In the genomic region with DNA sequence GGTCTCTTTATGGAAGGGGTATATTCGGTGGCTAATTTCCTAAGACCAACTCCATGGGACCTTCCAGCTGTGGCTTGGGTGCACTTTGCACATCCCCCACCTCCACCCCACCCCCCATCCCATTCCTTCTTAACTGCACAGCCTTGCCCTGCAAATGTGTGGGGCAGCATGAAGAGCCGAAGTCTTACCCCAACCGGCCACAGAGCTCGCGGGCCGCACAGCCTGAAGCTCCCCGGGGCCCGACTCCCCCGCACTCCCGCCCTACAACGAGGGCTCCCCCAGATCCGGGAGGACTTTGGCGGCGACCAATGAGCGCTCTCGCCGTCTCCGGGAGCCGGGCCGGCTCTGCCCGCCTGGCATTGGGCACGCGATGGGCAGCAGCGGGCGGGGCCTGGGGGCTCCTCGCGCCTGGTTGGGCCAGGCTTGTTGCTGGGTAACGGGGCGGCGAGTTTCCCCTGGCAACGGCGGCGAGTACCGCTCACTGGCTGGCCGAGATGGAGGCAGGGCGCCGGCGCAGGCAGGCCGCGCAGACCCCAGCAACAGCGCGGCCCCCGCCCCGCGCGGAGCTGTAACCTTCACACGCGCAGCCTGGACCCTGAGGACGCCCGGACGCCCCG, we compare ENCODE assay signal across 8 mouse cellular contexts. TPM values are rescaled to one million over a fixed set of nuclear protein-coding genes. Genes with fewer than 3 reads are reported as not detected.
DNase-seq lines count a peak whose midpoint lies in the region; ATAC-seq and TF ChIP-seq lines count a peak whose summit lies in the region.

No protein-coding gene starts in this region.

- peak overlapping the region; percentile 87 for H3K4me2 ChIP-seq in forebrain, embryonic 13.5 days
- peak overlapping the region; percentile 54 for H3K4me2 ChIP-seq in heart, postnatal 0 days (ENCODE audit: low read depth, low read length)
- peak overlapping the region; percentile 59 for H3K4me2 ChIP-seq in liver, embryonic 16.5 days (ENCODE audit: low read depth, low read length)
- peak overlapping the region; percentile 82 for H3K4me2 ChIP-seq in neural tube, embryonic 13.5 days
- peak overlapping the region; percentile 53 for H3K4me2 ChIP-seq in stomach, postnatal 0 days (replicated peaks; ENCODE audit: low read depth)

- peak; percentile 95 for ATAC-seq in forebrain, embryonic 13.5 days
- peak; percentile 57 for ATAC-seq in heart, postnatal 0 days (ENCODE audit: insufficient read depth, low read depth)
- ATAC-seq in liver, embryonic 16.5 days (ENCODE audit: low read depth) = no peak
- peak; percentile 90 for ATAC-seq in neural tube, embryonic 13.5 days (ENCODE audit: low read depth)
- peak; percentile 53 for ATAC-seq in stomach, postnatal 0 days (ENCODE audit: low FRiP score, low TSS enrichment)

- H3K9me3 ChIP-seq in forebrain, embryonic 13.5 days (replicated peaks) = no peaks in the 10 kb centered on the region
- no peaks in the 10 kb centered on the region for H3K9me3 ChIP-seq in heart, postnatal 0 days (replicated peaks; ENCODE audit: control insufficient read depth, low read length)
- H3K9me3 ChIP-seq in liver, embryonic 16.5 days (replicated peaks; ENCODE audit: control insufficient read depth, low read length) = no peaks in the 10 kb centered on the region
- H3K9me3 ChIP-seq in neural tube, embryonic 13.5 days = no peaks in the 10 kb centered on the region
- H3K9me3 ChIP-seq in stomach, postnatal 0 days (ENCODE audit: control insufficient read depth, low read length) = no peaks in the 10 kb centered on the region

- H3K4me3 ChIP-seq in C2C12 (ENCODE audit: insufficient read depth, poor library complexity, severe bottlenecking) = no peak overlapping the region
- H3K4me3 ChIP-seq in forebrain, embryonic 13.5 days = peak overlapping the region; percentile 50
- peak overlapping the region; percentile 21 for H3K4me3 ChIP-seq in heart, postnatal 0 days (ENCODE audit: low read depth, low read length)
- peak overlapping the region; percentile 39 for H3K4me3 ChIP-seq in liver, embryonic 16.5 days (ENCODE audit: low read depth, low read length)
- peak overlapping the region; percentile 47 for H3K4me3 ChIP-seq in neural tube, embryonic 13.5 days
- H3K4me3 ChIP-seq in stomach, postnatal 0 days (ENCODE audit: low read depth, low read length) = peak overlapping the region; percentile 33

- H3K79me2 ChIP-seq in C2C12 (ENCODE audit: control insufficient read depth, insufficient read depth) = no peaks in the 10 kb centered on the region

- peak overlapping the region; percentile 61 for H3K27ac ChIP-seq in forebrain, embryonic 13.5 days
- no peak overlapping the region for H3K27ac ChIP-seq in heart, postnatal 0 days (ENCODE audit: low read depth)
- no peak overlapping the region for H3K27ac ChIP-seq in liver, embryonic 16.5 days (ENCODE audit: low read length)
- H3K27ac ChIP-seq in neural tube, embryonic 13.5 days (replicated peaks) = peak overlapping the region; percentile 80
- peak overlapping the region; percentile 53; the same call in 1 of the 2 replicates for H3K27ac ChIP-seq in stomach, postnatal 0 days (replicated peaks)

- peaks cover 39% of the 10 kb centered on the region for H3K4me1 ChIP-seq in forebrain, embryonic 13.5 days
- peaks cover 11% of the 10 kb centered on the region; the same call in 1 of the 2 replicates for H3K4me1 ChIP-seq in heart, postnatal 0 days (ENCODE audit: control insufficient read depth, insufficient read depth)
- peaks cover 38% of the 10 kb centered on the region for H3K4me1 ChIP-seq in liver, embryonic 16.5 days (ENCODE audit: control insufficient read depth, low read depth, low read length)
- peaks cover 46% of the 10 kb centered on the region for H3K4me1 ChIP-seq in neural tube, embryonic 13.5 days (replicated peaks)
- 0 out of 2 replicates have a peak, but pooled peaks cover 4% of the 10 kb centered on the region for H3K4me1 ChIP-seq in stomach, postnatal 0 days (replicated peaks; ENCODE audit: control insufficient read depth, insufficient read depth)

- peak; percentile 25 for DNase-seq in c-Kit-positive CD71-negative TER-119-negative erythroid progenitor cells, embryonic 14.5 days (ENCODE audit: low read depth)
- DNase-seq in heart, postnatal 0 days (ENCODE audit: low spot score) = peak; percentile 55
- DNase-seq in kidney, postnatal 36 days = peak; percentile 91 to 92
- peak; percentile 86 for DNase-seq in stomach, postnatal 0 days (ENCODE audit: low spot score)

- peak overlapping the region; percentile 65 for H3K9ac ChIP-seq in forebrain, embryonic 13.5 days
- H3K9ac ChIP-seq in heart, postnatal 0 days (replicated peaks; ENCODE audit: low read depth, low read length) = no peak overlapping the region
- no peak overlapping the region; the same call in 1 of the 2 replicates for H3K9ac ChIP-seq in liver, embryonic 16.5 days (ENCODE audit: low read depth, low read length)
- H3K9ac ChIP-seq in neural tube, embryonic 13.5 days = peak overlapping the region; percentile 69
- H3K9ac ChIP-seq in stomach, postnatal 0 days (ENCODE audit: low read length) = peak overlapping the region; percentile 54

- under 1% methylated on average over 52 of the region's 52 CpGs for WGBS in forebrain, embryonic 13.5 days
- WGBS in heart, postnatal 0 days = 1% methylated on average over 47 of the region's 52 CpGs
- WGBS in liver, embryonic 16.5 days (ENCODE audit: insufficient replicate concordance) = 2% methylated on average over 52 of the region's 52 CpGs
- 1% methylated on average over 50 of the region's 52 CpGs for WGBS in neural tube, embryonic 13.5 days
- 2% methylated on average over 51 of the region's 52 CpGs for WGBS in stomach, postnatal 0 days

- TF ChIP-seq EP300 in heart, postnatal 0 days (IDR thresholded peaks at IDR 0.05; ENCODE audit: low read depth) = no peak
- no peak for TF ChIP-seq EP300 in stomach, postnatal 0 days (optimal IDR thresholded peaks at IDR 0.05)

- H3K79me3 ChIP-seq in C2C12 (ENCODE audit: low read depth) = no peaks in the 10 kb centered on the region

- H3ac ChIP-seq in C2C12 (ENCODE audit: control insufficient read depth, insufficient read length, low read depth) = peak overlapping the region; percentile 21

- no peak for TF ChIP-seq CTCF in C2C12 (IDR thresholded peaks at IDR 0.05; ENCODE audit: control insufficient read depth, insufficient read depth, insufficient read length)
- no peak for TF ChIP-seq CTCF in heart, postnatal 0 days (IDR thresholded peaks at IDR 0.05; ENCODE audit: low read depth)
- no peak for TF ChIP-seq CTCF in stomach, postnatal 0 days (IDR thresholded peaks at IDR 0.05; ENCODE audit: low read depth)

- no peaks in the 10 kb centered on the region for H3K36me3 ChIP-seq in C2C12 (ENCODE audit: control insufficient read depth, insufficient read depth)
- H3K36me3 ChIP-seq in forebrain, embryonic 13.5 days (ENCODE audit: poor library complexity, severe bottlenecking) = no peaks in the 10 kb centered on the region
- no peaks in the 10 kb centered on the region for H3K36me3 ChIP-seq in heart, postnatal 0 days (replicated peaks; ENCODE audit: control insufficient read depth, insufficient read depth, low read length)
- no peaks in the 10 kb centered on the region for H3K36me3 ChIP-seq in liver, embryonic 16.5 days (ENCODE audit: control insufficient read depth, insufficient read depth)
- H3K36me3 ChIP-seq in neural tube, embryonic 13.5 days = no peaks in the 10 kb centered on the region
- H3K36me3 ChIP-seq in stomach, postnatal 0 days (ENCODE audit: control insufficient read depth, insufficient read depth, low read length) = no peaks in the 10 kb centered on the region

- H3K27me3 ChIP-seq in C2C12 (ENCODE audit: control insufficient read depth, insufficient read depth, insufficient read length) = no peaks in the 10 kb centered on the region
- no peaks in the 10 kb centered on the region for H3K27me3 ChIP-seq in forebrain, embryonic 13.5 days
- H3K27me3 ChIP-seq in heart, postnatal 0 days (ENCODE audit: control insufficient read depth, insufficient read depth, low read length) = no peaks in the 10 kb centered on the region
- peaks cover 25% of the 10 kb centered on the region for H3K27me3 ChIP-seq in liver, embryonic 16.5 days (ENCODE audit: control insufficient read depth, insufficient read depth, low read depth, low read length)
- no peaks in the 10 kb centered on the region for H3K27me3 ChIP-seq in neural tube, embryonic 13.5 days
- H3K27me3 ChIP-seq in stomach, postnatal 0 days (ENCODE audit: control insufficient read depth, insufficient read depth, low read length) = no peaks in the 10 kb centered on the region

RNA-seq across cellular contexts. Expression of gene Bbc3, which starts 8.7 kb away (rescaled TPM):
- 6.6 TPM for polyA plus RNA-seq in C2C12 (2012; fragmentation: generic; extraction: Trizol)
- 10.0 and 12.2 TPM in 2 replicates for polyA plus RNA-seq in forebrain, embryonic 13.5 days (2015; fragmentation: Nextera tagmentation; extraction: Ambion mirVana)
- total RNA-seq in heart, postnatal 0 days (2014; rRNA removed; ENCODE audit: low replicate concordance) = 7.3 and 14.6 TPM in 2 replicates
- polyA plus RNA-seq in heart, postnatal 0 days (2015; fragmentation: Nextera tagmentation; extraction: Ambion mirVana) = 5.6 and 6.6 TPM in 2 replicates
- 3.0 and 4.1 TPM in 2 replicates for polyA plus RNA-seq in liver, embryonic 16.5 days (2015; fragmentation: Nextera tagmentation; extraction: Ambion mirVana)
- 22.4 and 22.8 TPM in 2 replicates for polyA plus RNA-seq in neural tube, embryonic 13.5 days (2015; fragmentation: Nextera tagmentation; extraction: Ambion mirVana)
- 3.7 and 5.0 TPM in 2 replicates for polyA plus RNA-seq in stomach, postnatal 0 days (2015; fragmentation: Nextera tagmentation; extraction: Ambion mirVana)

RNA-seq across cellular contexts. Expression of gene Ccdc9, which starts 12.9 kb away (rescaled TPM):
- 52.2 TPM for polyA plus RNA-seq in C2C12 (2012; fragmentation: generic; extraction: Trizol)
- polyA plus RNA-seq in forebrain, embryonic 13.5 days (2015; fragmentation: Nextera tagmentation; extraction: Ambion mirVana) = 25.2 and 32.2 TPM in 2 replicates
- total RNA-seq in heart, postnatal 0 days (2014; rRNA removed; ENCODE audit: low replicate concordance) = 5.7 and 43.7 TPM in 2 replicates
- polyA plus RNA-seq in heart, postnatal 0 days (2015; fragmentation: Nextera tagmentation; extraction: Ambion mirVana) = 4.7 and 7.2 TPM in 2 replicates
- polyA plus RNA-seq in liver, embryonic 16.5 days (2015; fragmentation: Nextera tagmentation; extraction: Ambion mirVana) = 9.0 and 10.9 TPM in 2 replicates
- 31.2 and 35.4 TPM in 2 replicates for polyA plus RNA-seq in neural tube, embryonic 13.5 days (2015; fragmentation: Nextera tagmentation; extraction: Ambion mirVana)
- polyA plus RNA-seq in stomach, postnatal 0 days (2015; fragmentation: Nextera tagmentation; extraction: Ambion mirVana) = 11.5 and 13.0 TPM in 2 replicates

RNA-seq across cellular contexts. Expression of gene Inafm1, which starts 26.1 kb away (rescaled TPM):
- polyA plus RNA-seq in C2C12 (2012; fragmentation: generic; extraction: Trizol) = 11.7 TPM
- polyA plus RNA-seq in forebrain, embryonic 13.5 days (2015; fragmentation: Nextera tagmentation; extraction: Ambion mirVana) = 14.0 and 15.5 TPM in 2 replicates
- total RNA-seq in heart, postnatal 0 days (2014; rRNA removed; ENCODE audit: low replicate concordance) = 9.8 and 10.7 TPM in 2 replicates
- 7.7 and 9.6 TPM in 2 replicates for polyA plus RNA-seq in heart, postnatal 0 days (2015; fragmentation: Nextera tagmentation; extraction: Ambion mirVana)
- 3.5 and 4.4 TPM in 2 replicates for polyA plus RNA-seq in liver, embryonic 16.5 days (2015; fragmentation: Nextera tagmentation; extraction: Ambion mirVana)
- 30.0 and 39.3 TPM in 2 replicates for polyA plus RNA-seq in neural tube, embryonic 13.5 days (2015; fragmentation: Nextera tagmentation; extraction: Ambion mirVana)
- polyA plus RNA-seq in stomach, postnatal 0 days (2015; fragmentation: Nextera tagmentation; extraction: Ambion mirVana) = 28.0 and 29.1 TPM in 2 replicates

RNA-seq across cellular contexts. Expression of gene C5ar1, which starts 40.2 kb away (rescaled TPM):
- 0.02 TPM for polyA plus RNA-seq in C2C12 (2012; fragmentation: generic; extraction: Trizol)
- 0.57 and 1.2 TPM in 2 replicates for polyA plus RNA-seq in forebrain, embryonic 13.5 days (2015; fragmentation: Nextera tagmentation; extraction: Ambion mirVana)
- 2.0 and 3.3 TPM in 2 replicates for total RNA-seq in heart, postnatal 0 days (2014; rRNA removed; ENCODE audit: low replicate concordance)
- polyA plus RNA-seq in heart, postnatal 0 days (2015; fragmentation: Nextera tagmentation; extraction: Ambion mirVana) = 1.9 and 2.2 TPM in 2 replicates
- polyA plus RNA-seq in liver, embryonic 16.5 days (2015; fragmentation: Nextera tagmentation; extraction: Ambion mirVana) = 4.0 and 4.6 TPM in 2 replicates
- polyA plus RNA-seq in neural tube, embryonic 13.5 days (2015; fragmentation: Nextera tagmentation; extraction: Ambion mirVana) = 2.3 and 2.8 TPM in 2 replicates
- 1.9 and 2.0 TPM in 2 replicates for polyA plus RNA-seq in stomach, postnatal 0 days (2015; fragmentation: Nextera tagmentation; extraction: Ambion mirVana)

RNA-seq across cellular contexts. Expression of gene C5ar2, which starts 55.6 kb away (rescaled TPM):
- not detected for polyA plus RNA-seq in C2C12 (2012; fragmentation: generic; extraction: Trizol)
- 0.06 TPM in 1 of 2 replicates, not detected in the other for polyA plus RNA-seq in forebrain, embryonic 13.5 days (2015; fragmentation: Nextera tagmentation; extraction: Ambion mirVana)
- 0.04 and 0.65 TPM in 2 replicates for total RNA-seq in heart, postnatal 0 days (2014; rRNA removed; ENCODE audit: low replicate concordance)
- polyA plus RNA-seq in heart, postnatal 0 days (2015; fragmentation: Nextera tagmentation; extraction: Ambion mirVana) = 0.60 and 0.67 TPM in 2 replicates
- 0.98 and 1.0 TPM in 2 replicates for polyA plus RNA-seq in liver, embryonic 16.5 days (2015; fragmentation: Nextera tagmentation; extraction: Ambion mirVana)
- polyA plus RNA-seq in neural tube, embryonic 13.5 days (2015; fragmentation: Nextera tagmentation; extraction: Ambion mirVana) = 0.15 TPM in 1 of 2 replicates, not detected in the other
- polyA plus RNA-seq in stomach, postnatal 0 days (2015; fragmentation: Nextera tagmentation; extraction: Ambion mirVana) = 0.24 TPM in 2 replicates

Comparison
In these comparisons a context has a peak if more than half of its experiments do, and no peak if none do; other contexts are left out.
1. DNase-seq: peak in every context shown above with its lines; median percentile 92 in kidney, postnatal 36 days; 86 in stomach, postnatal 0 days; 55 in heart, postnatal 0 days; 25 in c-Kit-positive CD71-negative TER-119-negative erythroid progenitor cells, embryonic 14.5 days.
2. H3K27ac ChIP-seq: peak in forebrain, embryonic 13.5 days (single experiment), neural tube, embryonic 13.5 days (single experiment) and stomach, postnatal 0 days (single experiment); none in heart, postnatal 0 days (single experiment) and liver, embryonic 16.5 days (single experiment).
3. H3K9ac ChIP-seq: peak in forebrain, embryonic 13.5 days (single experiment), neural tube, embryonic 13.5 days (single experiment) and stomach, postnatal 0 days (single experiment); none in heart, postnatal 0 days (single experiment) and liver, embryonic 16.5 days (single experiment).
4. Peak in every context shown above with its lines, with median percentiles within 50 percentile points of each other: H3K4me2 ChIP-seq.